Mouse (Mus musculus) E14TG2a.4 (cell line): ENCODE results near the gene Ier2.

Experiments used
- CTCF ChIP-seq: conservative IDR thresholded peaks from 2 replicates; pipeline ENCODE4 v1.5.1; 2014; ENCODE audit warnings: low read length
- NANOG ChIP-seq: IDR thresholded peaks from 2 replicates; pipeline ENCODE4 v1.6.1; 2014; ENCODE audit warnings: borderline replicate concordance, low read length, mixed read lengths

DNA sequence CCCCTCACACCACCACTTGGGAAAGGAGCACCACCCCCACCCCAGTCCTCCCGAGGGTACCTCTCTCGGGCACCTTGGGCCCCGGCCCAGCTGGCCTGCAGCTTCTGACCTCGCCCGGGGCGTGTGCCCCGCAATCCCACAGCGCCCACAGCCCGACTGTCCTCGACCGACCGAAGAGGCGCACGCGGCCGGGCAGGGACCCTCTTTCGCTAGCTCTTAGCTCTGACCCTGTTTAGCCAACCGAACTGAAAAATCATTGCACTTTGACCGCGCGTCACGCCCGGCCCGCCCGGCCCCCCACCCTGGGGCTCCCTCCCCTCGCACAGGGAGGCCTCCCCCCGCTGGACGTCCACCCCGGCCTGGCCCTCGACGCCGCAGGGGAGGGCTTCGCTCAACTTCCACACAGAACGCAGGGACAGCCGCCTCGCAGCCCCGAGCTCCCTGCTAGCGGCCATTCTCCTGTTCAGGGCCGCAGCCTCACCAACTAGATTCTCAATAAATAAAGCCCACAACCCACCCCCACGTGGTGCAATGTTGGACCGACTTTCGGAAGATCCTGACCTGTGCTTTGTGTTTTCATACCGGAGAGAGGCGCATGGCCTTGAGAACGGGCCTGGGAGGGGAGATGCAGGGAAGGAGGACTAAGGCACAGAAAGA lies 44.1 kb upstream of the Ier2 start:
- no peak for TF ChIP-seq CTCF
- TF ChIP-seq NANOG: no peak
